In the genomic region with DNA sequence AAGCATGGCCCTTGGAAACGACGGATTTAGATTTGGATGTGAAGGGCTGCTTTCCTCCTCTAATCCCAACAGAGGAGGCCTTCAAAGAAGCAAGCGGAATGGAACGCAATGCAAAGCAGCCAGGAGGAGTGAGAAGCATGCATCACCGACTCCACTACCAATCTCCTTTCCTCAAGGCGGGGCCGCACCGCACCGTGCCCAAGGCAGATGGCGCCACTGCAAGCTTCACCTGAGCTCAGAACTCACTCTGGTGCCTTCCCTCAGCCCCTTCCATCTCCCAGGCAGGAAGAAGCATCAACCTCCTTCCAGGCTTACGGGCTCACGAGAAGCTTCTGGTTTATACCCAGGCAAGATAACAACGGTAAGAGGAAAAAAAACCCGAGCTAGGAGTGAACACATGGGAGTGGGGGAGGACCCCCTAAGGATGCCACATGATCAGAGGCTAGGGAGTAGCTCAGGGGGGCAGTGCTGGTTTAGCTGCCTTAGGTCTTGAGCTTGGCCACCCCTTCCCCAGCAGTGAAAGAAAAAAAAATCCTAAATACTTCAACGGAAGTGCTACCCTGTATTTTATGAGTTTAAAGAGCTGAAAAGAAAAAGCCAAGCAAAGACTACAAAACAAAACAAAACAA, we compare ENCODE assay signal across 13 mouse cellular contexts.
DNase-seq lines count a peak whose midpoint lies in the region; ATAC-seq and TF ChIP-seq lines count a peak whose summit lies in the region.
"Had no signal": no experiment of that assay in that cellular context is flagged by ENCODE, and none has a peak within 500 bp of the region (broad histone marks: within the 10 kb centered on the region; RNA-seq: fewer than 3 reads in every experiment).

No protein-coding gene starts in this region.

- no peak for ATAC-seq in CD4-positive, CD25-positive, alpha-beta regulatory T cell, adult 4 months
- peak; percentile 59 for ATAC-seq in kidney, embryonic 15.5 days (replicated peaks; ENCODE audit: low FRiP score)
- ATAC-seq: activated CD4-positive, CD25-positive, alpha-beta regulatory T cell, adult 4 months; forebrain, embryonic 14.5 days had no signal

- peak; percentile 64 for TF ChIP-seq CTCF in ES-Bruce4 (IDR thresholded peaks at IDR 0.05; ENCODE audit: low read depth, low read length)

- H3K9me3 ChIP-seq in kidney, embryonic 15.5 days (replicated peaks), result peaks cover 9% of the 10 kb centered on the region; the same call in 1 of the 2 replicates
- no peaks in the 10 kb centered on the region for H3K9me3 ChIP-seq in ES-Bruce4 (replicated peaks; ENCODE audit: control insufficient read depth, insufficient read depth, low read length, poor library complexity, severe bottlenecking)
- H3K9me3 ChIP-seq in megakaryocyte, embryonic 14.5 days, result peaks cover 65% of the 10 kb centered on the region

- no peaks in the 10 kb centered on the region for H3K27me3 ChIP-seq in kidney, embryonic 15.5 days
- H3K27me3 ChIP-seq in ES-Bruce4 (ENCODE audit: control insufficient read depth, insufficient read depth, low read length, poor library complexity, severe bottlenecking), result no peaks in the 10 kb centered on the region
- no peaks in the 10 kb centered on the region for H3K27me3 ChIP-seq in megakaryocyte, embryonic 14.5 days (replicated peaks)
- H3K27me3 ChIP-seq: heart, embryonic 13.5 days had no signal

- no peak overlapping the region for H3K9ac ChIP-seq in kidney, embryonic 15.5 days
- H3K9ac ChIP-seq in ES-Bruce4 (ENCODE audit: low read depth, poor library complexity, severe bottlenecking), result no peak overlapping the region
- H3K9ac ChIP-seq: heart, embryonic 13.5 days had no signal

- H3K4me1 ChIP-seq in kidney, embryonic 15.5 days, result peaks cover 26% of the 10 kb centered on the region
- H3K4me1 ChIP-seq in ES-Bruce4 (ENCODE audit: control insufficient read depth, insufficient read depth, low read length), result no peaks in the 10 kb centered on the region
- no peaks in the 10 kb centered on the region for H3K4me1 ChIP-seq in megakaryocyte, embryonic 14.5 days
- H3K4me1 ChIP-seq: heart, embryonic 13.5 days had no signal

- TF ChIP-seq EP300 in ES-Bruce4 (IDR thresholded peaks at IDR 0.05; ENCODE audit: insufficient read depth, low read depth, low read length), result no peak

- 39% methylated on average over 15 of the region's 15 CpGs for WGBS in kidney, embryonic 15.5 days

- peak; percentile 16 for DNase-seq in CD4-positive, CD25-positive, alpha-beta regulatory T cell, adult 2 months (ENCODE audit: low read depth, low spot score)
- DNase-seq in kidney, postnatal 14 days, result no peak
- no peak for DNase-seq in layer of hippocampus, adult 9-10 months (ENCODE audit: low spot score)
- DNase-seq in layer of hippocampus, adult 8-10 months (ENCODE audit: low spot score in 2 of 2), result no peak
- DNase-seq: cerebellum, postnatal 36 days had no signal

- no peak overlapping the region for H3K4me3 ChIP-seq in kidney, embryonic 15.5 days (replicated peaks)
- peak overlapping the region; percentile 0; the same call in 1 of the 2 replicates for H3K4me3 ChIP-seq in ES-Bruce4 (ENCODE audit: low read depth, low read length)
- H3K4me3 ChIP-seq in megakaryocyte, embryonic 14.5 days (replicated peaks), result peak overlapping the region; percentile 42
- H3K4me3 ChIP-seq: heart, embryonic 13.5 days; midbrain, embryonic 10.5 days had no signal

- H3K27ac ChIP-seq in kidney, embryonic 15.5 days, result peak overlapping the region; percentile 78
- H3K27ac ChIP-seq in ES-Bruce4 (ENCODE audit: insufficient read depth, low read length), result no peak overlapping the region
- H3K27ac ChIP-seq: heart, embryonic 13.5 days; midbrain, embryonic 10.5 days had no signal

- no peak for TF ChIP-seq POLR2A in ES-Bruce4 (IDR thresholded peaks at IDR 0.05; ENCODE audit: insufficient read depth, low read length)

- peak overlapping the region; percentile 30 for H3K4me2 ChIP-seq in kidney, embryonic 15.5 days
- H3K4me2 ChIP-seq: heart, embryonic 13.5 days had no signal

- H3K36me3 ChIP-seq in kidney, embryonic 15.5 days, result no peaks in the 10 kb centered on the region
- no peaks in the 10 kb centered on the region for H3K36me3 ChIP-seq in ES-Bruce4 (ENCODE audit: control insufficient read depth, insufficient read depth, low read length, poor library complexity, severe bottlenecking)
- H3K36me3 ChIP-seq in megakaryocyte, embryonic 14.5 days (replicated peaks; ENCODE audit: low read length), result peaks cover 26% of the 10 kb centered on the region
- H3K36me3 ChIP-seq: midbrain, embryonic 10.5 days had no signal
